Mouse (Mus musculus) forebrain, embryonic 13.5 days (tissue): Measurements from ENCODE around the gene 1700029P11Rik. TPM values are rescaled to one million over a fixed set of nuclear protein-coding genes. Genes with fewer than 3 reads are reported as not detected.
A peak's percentile ranks its signal among the peaks of the same experiment; 100 is the strongest.

Experiments used
- ATAC-seq: fragments of 200-750 bp; cut with Nextera tagmentation; 2 replicates; pipeline ENCODE4 v1.8.0; 2017
- H3K27ac ChIP-seq: fragments of 300-500 bp; sonication (generic); 2 replicates; pipeline ENCODE4 v1.5.1; 2015; ENCODE audit warnings: inconsistent platforms, mild to moderate bottlenecking, moderate library complexity
- H3K27me3 ChIP-seq: fragments of 300-500 bp; sonication (generic); 2 replicates; pipeline ENCODE4 v1.6.1; 2015; ENCODE audit warnings: mild to moderate bottlenecking, inconsistent platforms
- H3K36me3 ChIP-seq: fragments of 300-500 bp; sonication (generic); 2 replicates; pipeline ENCODE4 v1.6.1; 2015; ENCODE audit warnings: mild to moderate bottlenecking, inconsistent platforms; ENCODE audit not compliant: poor library complexity, severe bottlenecking
- H3K4me1 ChIP-seq: fragments of 300-500 bp; sonication (generic); 2 replicates; pipeline ENCODE4 v1.6.1; 2015; ENCODE audit warnings: inconsistent platforms
- H3K4me2 ChIP-seq: fragments of 300-500 bp; sonication (generic); 2 replicates; pipeline ENCODE4 v1.6.1; 2015; ENCODE audit warnings: inconsistent platforms, mild to moderate bottlenecking, moderate library complexity
- H3K4me3 ChIP-seq: fragments of 300-500 bp; sonication (generic); 2 replicates; pipeline ENCODE4 v1.5.1; 2015; ENCODE audit warnings: mild to moderate bottlenecking, inconsistent platforms
- H3K9ac ChIP-seq: fragments of 300-500 bp; sonication (generic); 2 replicates; pipeline ENCODE4 v1.6.1; 2015; ENCODE audit warnings: mild to moderate bottlenecking, inconsistent platforms
- H3K9me3 ChIP-seq: fragments of 300-500 bp; sonication (generic); replicated peaks from 2 replicates; pipeline ENCODE4 v1.6.1; 2016; ENCODE audit warnings: inconsistent platforms
- WGBS: fragments of 180-500 bp; shearing (Covaris S2); methylation state at CpG from one replicate; pipeline ENCODE4 v1.1.7; 2015; 5-methylcytosine and 5-hydroxymethylcytosine counted together
- polyA plus RNA-seq: library from polyadenylated mRNA; unstranded; fragments of >200 nt; fragmentation: Nextera tagmentation; extraction: Ambion mirVana; gene quantifications from 2 replicates; pipeline ENCODE4 v1.2.1, GENCODE M21; 2015

The 1700029P11Rik gene
- polyA plus RNA-seq, 1 experiment from 2014 or later: not detected

DNA sequence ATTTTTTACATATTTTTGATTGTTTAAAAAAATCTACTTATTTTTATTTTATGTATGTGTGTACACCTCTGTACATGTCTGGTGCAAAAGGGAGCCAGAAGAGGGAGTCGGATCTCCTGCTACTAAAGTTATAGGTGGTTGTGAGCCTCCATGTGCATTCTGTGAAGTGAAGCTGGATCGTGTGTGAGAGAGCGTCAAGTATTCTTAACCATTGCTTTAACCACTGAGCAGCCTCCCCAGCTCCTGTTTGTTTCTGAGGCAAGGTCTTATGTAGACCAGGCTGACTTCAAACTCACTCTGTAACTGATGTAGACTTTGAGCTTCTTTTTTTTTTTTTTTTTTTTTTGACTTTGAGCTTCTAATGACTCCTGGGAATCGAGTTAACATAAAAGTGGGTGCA lies 37.1 kb downstream of the 1700029P11Rik start:
- WGBS: 75% methylated on average over 4 of the region's 4 CpGs
- Histone ChIP-seq H3K9ac (no peak overlapping the region), H3K4me3 (no peak overlapping the region), H3K36me3 (peaks cover 27% of the 10 kb centered on the region), H3K27ac (no peak overlapping the region), H3K4me2 (peak overlapping the region; percentile 27; the same call in 1 of the 2 replicates), H3K9me3 (no peaks in the 10 kb centered on the region), H3K27me3 (no peaks in the 10 kb centered on the region), H3K4me1 (peaks cover 29% of the 10 kb centered on the region)
- no peak for ATAC-seq

DNA sequence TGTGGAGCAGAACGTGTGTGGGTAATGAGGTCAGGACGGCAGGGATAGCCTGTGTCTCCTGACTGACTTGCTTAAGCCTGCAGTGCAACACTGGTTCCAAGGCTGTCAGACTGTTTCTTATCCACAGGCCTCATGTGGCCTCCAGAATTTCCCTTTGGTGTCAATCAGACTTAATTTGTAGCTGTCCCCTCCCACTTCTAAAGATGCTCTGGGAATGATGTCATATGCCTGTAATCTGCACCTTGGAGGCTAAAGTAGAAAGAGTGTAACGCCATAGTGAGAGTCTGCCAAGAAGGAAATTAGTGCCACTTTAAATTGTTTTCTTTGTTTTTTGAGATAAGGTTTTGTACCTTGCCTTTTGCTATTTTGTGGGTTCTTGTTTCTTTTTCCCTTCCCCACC lies 38.9 kb downstream of the 1700029P11Rik start:
- no peak overlapping the region for H3K4me3 ChIP-seq
- no peaks in the 10 kb centered on the region for H3K9me3 ChIP-seq
- H3K27ac ChIP-seq: no peak overlapping the region
- H3K4me2 ChIP-seq: no peak overlapping the region
- H3K4me1 ChIP-seq: peaks cover 24% of the 10 kb centered on the region
- H3K9ac ChIP-seq: no peak overlapping the region
- WGBS: 71% methylated on average over 3 of the region's 3 CpGs
- H3K36me3 ChIP-seq: peaks cover 45% of the 10 kb centered on the region
- H3K27me3 ChIP-seq: no peaks in the 10 kb centered on the region
- no peak for ATAC-seq

DNA sequence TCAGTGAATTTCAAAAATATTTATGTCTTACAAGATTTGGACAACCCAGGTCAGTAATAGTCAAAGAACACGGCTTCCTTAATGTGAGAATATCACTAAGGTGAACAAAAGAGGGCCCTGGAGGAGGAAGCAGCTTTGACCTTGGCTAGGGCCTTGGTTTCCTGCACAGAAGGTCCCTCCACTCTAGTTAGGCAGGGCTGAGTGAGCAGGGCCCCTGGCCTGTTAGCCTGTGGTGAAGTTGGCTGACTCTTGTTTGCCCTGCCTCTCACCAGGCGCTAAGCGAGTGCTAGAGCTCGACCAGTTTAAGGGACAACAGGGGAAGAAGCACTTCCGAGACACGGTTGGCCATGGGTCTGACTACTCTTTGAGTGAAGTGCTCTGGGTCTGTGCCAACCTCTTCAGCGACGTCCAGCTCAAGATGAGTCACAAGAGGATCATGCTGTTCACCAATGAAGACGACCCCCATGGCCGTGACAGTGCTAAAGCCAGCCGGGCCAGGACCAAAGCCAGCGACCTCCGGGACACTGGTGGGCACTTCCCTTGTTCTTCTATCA lies 42.3 kb downstream of the 1700029P11Rik start:
- no peak overlapping the region for H3K4me2 ChIP-seq
- H3K9me3 ChIP-seq: no peaks in the 10 kb centered on the region
- H3K36me3 ChIP-seq: peaks cover 77% of the 10 kb centered on the region
- no peak overlapping the region for H3K27ac ChIP-seq
- no peak for ATAC-seq
- H3K9ac ChIP-seq: no peak overlapping the region
- WGBS: 86% methylated on average over 13 of the region's 13 CpGs
- no peaks in the 10 kb centered on the region for H3K27me3 ChIP-seq
- H3K4me1 ChIP-seq: peaks cover 2% of the 10 kb centered on the region; the same call in 1 of the 2 replicates
- H3K4me3 ChIP-seq: no peak overlapping the region

DNA sequence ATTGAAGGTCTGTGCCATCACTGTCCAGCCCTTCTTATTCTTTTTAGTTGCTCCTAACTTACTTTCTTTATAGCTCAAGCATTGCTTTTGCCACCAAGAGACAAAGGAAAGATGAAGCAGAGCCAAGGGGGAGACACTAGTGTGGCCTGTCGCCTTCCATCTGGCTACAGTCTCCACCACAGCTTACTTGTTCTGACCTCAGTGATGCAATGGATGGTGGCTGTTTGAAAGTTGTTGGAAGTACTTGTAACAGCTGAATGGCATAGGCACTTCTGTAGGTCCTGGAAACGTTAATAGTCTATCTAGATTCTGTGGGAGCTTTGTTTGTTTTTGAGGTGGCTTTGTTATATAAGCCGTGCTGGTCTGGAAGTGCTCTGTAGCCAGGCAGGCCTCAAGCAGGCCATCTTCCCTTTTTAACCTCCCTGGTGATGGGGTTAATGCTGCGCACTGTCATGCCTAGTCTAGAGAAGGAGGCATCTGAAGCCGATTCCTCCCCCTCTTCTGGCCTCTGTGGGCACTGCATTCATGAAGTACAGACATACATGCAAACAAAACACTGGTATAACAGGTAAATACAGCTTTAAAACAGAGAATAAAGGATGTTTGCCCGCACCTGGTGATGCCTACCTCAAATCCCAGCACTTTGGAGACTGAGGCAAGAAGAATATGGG lies 43.8 kb downstream of the 1700029P11Rik start:
- H3K4me1 ChIP-seq: no peaks in the 10 kb centered on the region
- no peak overlapping the region for H3K4me2 ChIP-seq
- no peaks in the 10 kb centered on the region for H3K9me3 ChIP-seq
- WGBS: 89% methylated on average over 6 of the region's 6 CpGs
- no peak overlapping the region for H3K9ac ChIP-seq
- no peak for ATAC-seq
- H3K36me3 ChIP-seq: peaks cover 88% of the 10 kb centered on the region
- H3K4me3 ChIP-seq: no peak overlapping the region
- H3K27ac ChIP-seq: no peak overlapping the region
- H3K27me3 ChIP-seq: no peaks in the 10 kb centered on the region

- Histone ChIP-seq H3K27me3 (no peaks in the 10 kb centered on the region), H3K27ac (no peak overlapping the region), H3K4me2 (no peak overlapping the region), H3K4me3 (no peak overlapping the region), H3K9me3 (no peaks in the 10 kb centered on the region), H3K9ac (no peak overlapping the region), H3K36me3 (peaks cover 98% of the 10 kb centered on the region), H3K4me1 (no peaks in the 10 kb centered on the region)
- WGBS: 96% methylated on average over 7 of the region's 7 CpGs
- ATAC-seq: no peak
These were observed 46.9 kb downstream of the 1700029P11Rik start for GRCm38 (mm10) chr15:82027276-82027675.

- Histone ChIP-seq H3K27me3 (no peaks in the 10 kb centered on the region), H3K4me3 (no peak overlapping the region), H3K36me3 (peaks cover 97% of the 10 kb centered on the region), H3K27ac (no peak overlapping the region), H3K4me2 (no peak overlapping the region), H3K4me1 (no peaks in the 10 kb centered on the region), H3K9ac (no peak overlapping the region), H3K9me3 (no peaks in the 10 kb centered on the region)
- 93% methylated on average over 7 of the region's 7 CpGs for WGBS
- no peak for ATAC-seq
These were observed 47.4 kb downstream of the 1700029P11Rik start for GRCm38 (mm10) chr15:82027726-82028125.

Other genes starting within 250 kb of the 1700029P11Rik start
- gene Zc3h7b, start 235.5 kb upstream of the 1700029P11Rik start, polyA plus RNA-seq: 41.5 and 44.3 TPM in 2 replicates
- 141 and 160 TPM in 2 replicates for gene Rangap1, start 235.0 kb upstream of the 1700029P11Rik start, polyA plus RNA-seq
- gene Tef, start 178.1 kb upstream of the 1700029P11Rik start, polyA plus RNA-seq: 24.2 and 24.9 TPM in 2 replicates
- 19.1 and 21.7 TPM in 2 replicates for gene Tob2, start 121.7 kb upstream of the 1700029P11Rik start, polyA plus RNA-seq
- 159 and 177 TPM in 2 replicates for gene Phf5a, start 108.6 kb upstream of the 1700029P11Rik start, polyA plus RNA-seq
- gene Aco2, start 108.2 kb upstream of the 1700029P11Rik start, polyA plus RNA-seq: 202 and 211 TPM in 2 replicates
- 85.7 and 86.0 TPM in 2 replicates for gene Polr3h, start 54.3 kb upstream of the 1700029P11Rik start, polyA plus RNA-seq
- 60.6 and 74.9 TPM in 2 replicates for gene Csdc2, start 43.8 kb upstream of the 1700029P11Rik start, polyA plus RNA-seq
- 62.2 and 62.5 TPM in 2 replicates for gene Pmm1, start 19.6 kb upstream of the 1700029P11Rik start, polyA plus RNA-seq
- 59.9 and 65.3 TPM in 2 replicates for gene Xrcc6, start 7.3 kb downstream of the 1700029P11Rik start, polyA plus RNA-seq
- 36.7 and 38.4 TPM in 2 replicates for gene Desi1, start 53.3 kb downstream of the 1700029P11Rik start, polyA plus RNA-seq
- gene Snu13, start 67.1 kb downstream of the 1700029P11Rik start, polyA plus RNA-seq: 270 and 290 TPM in 2 replicates
- gene 4930407I10Rik, start 78.6 kb downstream of the 1700029P11Rik start, polyA plus RNA-seq: not detected in 2 replicates
- 0.04 and 0.14 TPM in 2 replicates for gene Mei1, start 89.5 kb downstream of the 1700029P11Rik start, polyA plus RNA-seq
- gene Ccdc134, start 147.4 kb downstream of the 1700029P11Rik start, polyA plus RNA-seq: 15.2 and 15.9 TPM in 2 replicates
- gene Srebf2, start 166.6 kb downstream of the 1700029P11Rik start, polyA plus RNA-seq: 200 and 218 TPM in 2 replicates
- gene Shisa8, start 232.3 kb downstream of the 1700029P11Rik start, polyA plus RNA-seq: 0.74 and 0.77 TPM in 2 replicates
- gene Tnfrsf13c, start 243.8 kb downstream of the 1700029P11Rik start, polyA plus RNA-seq: 0.15 and 0.22 TPM in 2 replicates